Mouse (Mus musculus) cerebral cortex, adult 2 months (tissue): ENCODE data around the gene Tex2.

Experiments used
- WGBS: fragments of 180-500 bp; shearing (Covaris S2); methylation state at CpG from one replicate; pipeline ENCODE4 v1.1.7; 2018; 5-methylcytosine and 5-hydroxymethylcytosine counted together

The Tex2 gene

DNA sequence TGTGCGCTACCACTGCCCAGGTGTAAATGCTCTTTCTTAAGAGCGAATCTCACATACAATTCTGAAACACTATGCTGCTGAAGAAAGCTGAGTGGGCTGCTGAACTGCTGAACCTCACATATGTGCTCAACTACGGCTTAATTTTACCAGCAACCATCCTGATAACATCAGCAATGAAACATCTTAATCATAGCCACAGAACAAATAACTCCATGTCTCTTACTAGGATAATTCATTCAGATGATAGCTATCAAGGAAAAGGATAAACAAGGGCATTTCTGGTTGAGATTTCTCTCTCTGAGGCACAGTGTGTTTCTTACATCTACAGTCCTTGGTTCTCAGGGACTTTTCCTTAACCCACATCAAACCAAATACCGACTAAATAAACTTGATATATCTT, 128.3 kb downstream of the Tex2 start:
- WGBS = 89% methylated on average over 4 of the region's 4 CpGs

DNA sequence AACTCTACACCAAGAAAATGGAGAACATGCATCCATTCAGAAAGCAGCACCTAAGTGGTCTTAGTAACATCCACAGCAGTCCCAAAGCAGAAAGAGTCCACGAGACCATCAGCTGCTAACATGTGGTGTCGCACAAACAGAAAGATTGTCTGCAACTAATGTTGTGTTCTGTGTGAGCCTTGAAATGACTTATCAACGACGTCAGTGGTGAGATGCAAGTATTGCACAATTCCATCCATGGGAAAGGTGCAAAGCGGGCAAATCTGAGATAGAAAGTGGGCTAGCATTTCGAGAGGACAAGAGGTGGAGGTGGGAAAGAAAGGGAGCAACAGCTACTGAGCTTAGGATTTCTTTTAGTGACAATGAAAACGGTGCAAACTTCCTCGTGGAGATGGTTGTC, 130.4 kb downstream of the Tex2 start:
- 85% methylated on average over 8 of the region's 8 CpGs for WGBS

DNA sequence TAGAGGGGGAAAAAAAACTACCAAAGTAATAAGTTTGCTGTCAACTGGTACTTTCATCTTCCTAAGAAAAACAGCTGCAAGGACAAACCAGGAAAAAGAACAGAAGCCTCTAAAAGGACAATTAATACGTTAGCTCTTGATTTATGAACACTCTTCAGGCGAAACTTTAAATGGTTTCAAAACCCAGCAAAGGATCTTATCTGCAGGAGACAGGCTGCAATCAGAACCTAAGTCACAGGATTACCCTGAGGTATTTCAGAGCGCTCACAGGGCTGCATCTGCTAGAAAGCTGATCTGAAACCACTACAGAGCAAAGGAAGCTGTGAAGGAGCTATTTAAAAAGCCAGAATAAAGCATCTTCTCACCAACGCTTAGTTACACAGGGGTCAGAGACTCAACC, 131.6 kb downstream of the Tex2 start:
- WGBS = 82% methylated on average over 4 of the region's 4 CpGs

DNA sequence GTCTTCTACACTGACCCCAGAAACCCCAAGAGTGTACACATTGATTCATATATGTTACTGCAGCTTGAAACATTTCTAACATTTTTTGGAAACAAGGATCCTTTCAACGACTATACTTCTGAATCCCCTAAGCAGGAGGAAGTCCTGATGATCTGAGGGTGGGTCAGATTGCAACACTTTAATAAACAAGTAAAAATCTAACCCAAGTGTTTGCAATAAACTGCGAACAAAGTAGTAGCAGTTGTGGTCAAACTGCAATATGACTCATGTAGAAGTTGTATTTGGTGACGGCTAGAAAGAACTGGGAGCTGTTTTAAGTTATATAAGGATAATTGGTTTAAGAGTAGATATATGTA, 132.7 kb downstream of the Tex2 start:
- WGBS = 49% methylated on average over 3 of the region's 3 CpGs

DNA sequence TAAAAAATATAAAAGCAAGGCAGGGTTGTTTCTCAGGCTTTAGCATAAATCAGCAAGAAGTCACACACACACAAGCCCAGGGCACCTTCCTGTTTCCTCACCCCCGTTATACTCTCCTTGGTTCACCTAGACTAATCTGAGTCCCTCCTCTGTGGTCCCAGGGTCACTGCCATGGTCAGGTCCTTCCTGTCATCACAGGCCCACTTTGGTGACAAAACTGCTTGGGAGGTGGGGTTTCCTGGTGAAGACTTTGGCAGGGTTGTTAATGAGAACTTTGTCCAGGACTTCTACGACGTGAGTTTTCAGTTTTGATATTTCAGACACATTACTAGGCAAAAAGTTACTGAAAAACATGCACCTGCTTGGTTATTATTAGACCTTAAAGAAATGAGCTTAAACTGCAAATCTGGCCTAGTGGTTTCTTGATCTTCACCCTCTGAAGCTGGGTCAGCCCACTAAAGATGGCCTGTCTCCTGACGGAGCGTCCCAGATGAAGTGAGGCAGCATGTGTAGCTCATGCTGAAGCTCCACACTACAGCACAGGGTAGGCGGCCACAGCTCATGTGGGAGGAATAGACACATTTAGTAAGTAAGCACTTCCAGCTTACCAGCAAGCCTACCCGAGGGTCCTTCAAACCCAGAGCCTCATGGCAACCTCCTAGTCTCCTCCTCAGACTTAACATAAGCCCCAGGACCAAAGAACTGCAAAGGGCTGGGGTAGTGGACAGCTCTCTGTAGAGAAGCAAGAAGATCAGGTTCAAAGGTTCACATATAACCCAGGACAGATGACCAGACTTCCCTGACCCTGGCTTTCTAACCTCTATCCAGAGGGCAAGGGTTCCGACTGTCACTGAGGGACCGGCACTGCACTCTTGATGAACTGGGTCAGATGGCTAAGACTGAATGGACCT, 133.3 kb downstream of the Tex2 start:
- WGBS = 68% methylated on average over 9 of the region's 9 CpGs

DNA sequence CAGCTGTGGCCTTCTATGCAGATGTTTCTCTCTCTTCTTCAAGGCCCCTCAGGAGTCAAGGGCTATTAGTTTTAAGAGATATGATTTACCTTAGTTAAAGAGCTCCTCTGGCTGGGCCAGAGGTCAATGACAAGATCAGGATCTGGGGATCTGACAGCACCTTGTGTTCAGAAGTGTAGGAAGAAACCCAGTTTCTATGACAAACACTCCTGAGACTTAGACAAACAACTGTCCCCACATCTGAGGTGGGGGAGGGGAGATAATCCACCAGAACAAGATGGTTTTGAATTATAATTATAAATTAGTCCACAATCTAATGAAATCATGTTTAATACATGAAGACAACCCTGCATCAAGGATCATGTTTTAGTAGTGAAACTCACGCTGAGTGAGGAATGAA, 134.5 kb downstream of the Tex2 start:
- 82% methylated on average over 1 of the region's 1 CpGs for WGBS

DNA sequence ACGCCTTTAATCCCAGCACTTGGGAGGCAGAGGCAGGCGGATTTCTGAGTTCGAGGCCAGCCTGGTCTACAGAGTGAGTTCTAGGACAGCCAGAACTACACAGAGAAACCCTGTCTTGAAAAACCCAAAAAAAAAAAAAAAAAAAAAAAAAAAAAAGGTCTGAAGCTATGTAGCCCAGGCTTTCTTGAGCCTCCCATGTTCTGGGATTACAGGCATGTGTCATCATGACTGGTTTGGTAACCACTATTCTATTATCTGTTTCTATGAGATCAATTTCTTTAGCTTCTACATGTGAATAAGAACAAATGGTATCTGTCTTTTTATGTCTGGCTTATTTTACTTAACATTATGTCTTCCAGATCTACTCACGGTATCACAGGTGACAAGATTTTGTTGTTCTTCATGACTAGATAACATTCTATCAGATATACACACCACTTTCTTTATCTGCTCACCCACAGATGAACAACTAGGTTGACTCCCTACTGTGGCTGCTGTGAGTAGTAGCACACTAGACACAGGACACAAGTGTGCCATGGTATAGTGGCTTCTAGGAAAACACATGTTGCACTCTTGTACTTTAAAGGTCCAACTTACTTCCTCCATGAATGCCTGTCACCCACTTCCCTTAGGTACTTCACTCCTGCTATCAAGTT, 135.6 kb downstream of the Tex2 start:
- WGBS = 95% methylated on average over 4 of the region's 4 CpGs

DNA sequence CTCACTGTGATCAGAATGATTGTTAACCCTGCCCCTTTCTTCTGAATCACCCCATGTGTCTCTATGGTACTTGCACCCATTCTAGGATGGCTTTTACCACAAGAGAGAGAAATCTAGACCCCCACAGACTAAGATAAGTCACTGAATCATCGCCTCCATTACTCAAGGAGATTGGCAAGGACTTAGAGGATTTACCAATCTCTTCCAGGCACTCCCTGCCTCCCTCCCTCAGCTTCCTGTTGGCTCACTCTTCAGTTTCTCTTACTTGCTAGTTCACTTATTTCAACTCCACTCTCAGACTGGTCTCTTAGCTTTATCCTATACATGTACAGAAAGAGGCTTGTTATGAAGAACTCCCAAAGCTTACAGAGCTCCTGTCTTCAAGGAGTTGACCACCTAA, 137.9 kb downstream of the Tex2 start:
- WGBS = 93% methylated on average over 1 of the region's 1 CpGs

DNA sequence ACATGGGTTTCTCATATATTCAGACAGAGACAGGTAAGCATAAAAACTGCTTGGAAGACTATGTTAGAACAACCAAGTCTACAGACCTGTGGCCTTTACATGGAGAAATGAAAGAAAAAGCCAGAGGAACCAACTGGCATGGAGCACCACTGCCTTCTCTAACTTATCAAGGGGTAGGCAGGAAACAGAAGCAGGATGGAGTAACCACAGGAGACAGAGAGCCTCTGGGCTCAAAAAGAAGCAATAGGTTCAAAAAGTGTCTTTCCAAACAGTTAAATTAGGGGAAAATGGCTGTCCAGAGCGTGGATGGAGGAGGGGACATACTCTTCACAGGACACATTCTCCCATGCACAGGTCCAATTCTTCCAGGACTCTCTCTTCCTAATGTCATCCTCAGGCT, 141.6 kb downstream of the Tex2 start:
- 93% methylated on average over 1 of the region's 1 CpGs for WGBS

DNA sequence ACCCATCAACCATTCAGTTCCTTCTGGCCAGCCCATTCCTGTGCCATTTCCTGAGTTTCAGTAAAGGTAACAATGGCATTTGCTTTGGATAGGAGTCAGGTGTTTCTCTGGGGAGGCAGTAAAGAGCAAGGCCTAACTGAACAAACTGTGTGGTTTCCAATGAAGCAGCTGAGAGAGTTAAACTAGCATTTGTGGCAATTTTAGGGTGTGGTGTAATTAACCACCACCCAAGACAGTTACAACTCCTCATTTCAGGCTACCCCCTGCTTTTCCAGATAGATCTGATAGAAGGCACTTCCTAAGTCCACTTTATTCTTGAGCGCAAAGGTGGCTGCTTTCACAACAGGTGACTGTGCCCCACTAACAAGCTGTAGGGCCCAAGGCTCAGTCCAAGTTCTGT, 144.7 kb downstream of the Tex2 start:
- 100% methylated on average over 1 of the region's 1 CpGs for WGBS

DNA sequence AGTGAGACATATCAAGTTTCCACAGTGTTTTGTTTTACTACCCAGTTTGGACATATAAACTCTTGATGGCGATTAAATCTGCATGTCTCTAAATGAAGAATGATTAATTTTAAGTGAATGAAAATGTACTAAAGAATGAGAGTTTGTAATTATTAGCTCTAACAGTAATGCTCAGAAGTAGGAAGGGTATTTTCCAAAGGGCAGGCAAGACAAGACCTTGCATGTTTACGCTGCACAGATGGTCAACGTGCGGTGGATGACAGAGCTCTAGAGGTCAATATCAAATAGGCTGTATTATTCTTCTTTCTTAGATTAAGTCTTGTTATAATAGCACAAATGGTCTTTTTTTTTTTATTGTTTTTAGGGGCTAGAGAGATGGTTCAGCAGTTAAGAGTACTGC, 147.3 kb downstream of the Tex2 start:
- WGBS = 90% methylated on average over 4 of the region's 4 CpGs

DNA sequence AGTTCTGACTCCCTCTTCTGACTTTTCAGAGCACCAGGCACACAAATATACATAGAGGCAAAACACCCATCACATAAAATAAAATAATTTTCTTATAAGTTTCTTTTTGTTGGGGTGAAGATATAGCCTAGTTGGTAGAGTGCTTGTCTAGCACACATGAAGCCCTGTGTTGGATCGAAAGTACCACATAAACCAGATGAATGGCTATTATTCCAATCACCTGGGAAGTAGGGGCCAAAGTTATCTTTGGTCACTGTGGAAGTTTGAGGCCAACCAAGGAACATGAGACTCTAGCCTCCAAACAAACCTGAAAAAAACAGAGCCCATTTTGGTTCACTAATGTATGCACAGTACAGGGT, 147.7 kb downstream of the Tex2 start:
- WGBS = 93% methylated on average over 1 of the region's 1 CpGs

DNA sequence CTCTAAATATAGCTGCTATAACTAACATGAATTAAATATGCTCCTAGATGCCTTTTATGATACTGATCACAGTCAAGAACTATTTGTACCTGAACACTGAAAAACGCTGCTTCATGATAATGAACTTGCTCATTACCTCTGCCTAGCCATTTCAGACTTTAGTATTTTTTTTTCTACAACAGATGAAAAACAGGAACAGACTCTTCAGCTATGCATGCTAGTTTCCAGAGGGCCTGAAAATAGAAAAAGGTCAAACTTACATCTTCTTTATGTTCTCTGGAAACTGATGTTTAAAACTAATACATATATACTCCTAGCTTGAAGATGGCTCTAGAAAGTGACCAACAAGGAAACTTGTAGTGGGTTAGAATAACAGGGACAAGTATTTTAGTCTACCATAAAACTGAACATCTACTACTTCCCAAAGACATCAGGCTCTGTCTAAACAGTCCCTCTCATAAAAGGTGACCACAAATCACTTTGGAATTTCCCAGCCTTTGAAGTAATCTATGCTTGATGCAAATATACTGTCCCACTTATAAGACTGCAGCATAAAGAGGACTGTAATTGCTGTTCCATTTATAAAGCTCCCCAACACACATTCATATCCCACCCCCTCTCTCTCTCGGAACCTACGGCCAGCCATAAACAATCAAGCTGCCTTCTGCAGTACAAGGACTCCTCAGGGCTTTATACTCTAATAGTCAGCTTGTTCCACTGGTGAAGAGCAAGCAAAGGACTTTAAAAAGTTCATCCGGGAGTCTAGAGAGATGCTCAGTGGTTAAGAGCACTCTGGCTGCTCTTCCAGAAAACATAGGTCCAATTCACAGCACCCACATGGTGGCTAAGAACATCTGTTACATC, 148.3 kb downstream of the Tex2 start:
- WGBS = 39% methylated on average over 4 of the region's 4 CpGs

DNA sequence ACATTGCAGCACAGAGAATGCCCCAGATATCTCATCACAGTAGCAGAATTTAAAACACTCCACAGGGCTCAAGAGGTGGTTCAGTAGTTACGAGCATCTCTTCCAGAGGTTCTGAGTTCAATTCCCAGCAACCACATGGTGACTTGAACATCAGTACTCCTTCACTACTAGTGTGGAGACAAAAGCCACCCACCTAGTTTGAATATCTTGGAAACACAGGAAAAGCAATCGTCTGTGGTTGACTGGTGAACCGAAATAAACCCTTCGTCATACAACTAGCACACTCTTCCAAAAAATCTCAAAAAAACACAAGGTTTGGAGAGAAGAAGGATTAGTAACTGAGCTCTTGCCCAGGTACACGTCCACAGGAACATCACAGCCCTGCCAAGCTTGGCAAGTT, 149.4 kb downstream of the Tex2 start:
- WGBS = 34% methylated on average over 5 of the region's 5 CpGs

DNA sequence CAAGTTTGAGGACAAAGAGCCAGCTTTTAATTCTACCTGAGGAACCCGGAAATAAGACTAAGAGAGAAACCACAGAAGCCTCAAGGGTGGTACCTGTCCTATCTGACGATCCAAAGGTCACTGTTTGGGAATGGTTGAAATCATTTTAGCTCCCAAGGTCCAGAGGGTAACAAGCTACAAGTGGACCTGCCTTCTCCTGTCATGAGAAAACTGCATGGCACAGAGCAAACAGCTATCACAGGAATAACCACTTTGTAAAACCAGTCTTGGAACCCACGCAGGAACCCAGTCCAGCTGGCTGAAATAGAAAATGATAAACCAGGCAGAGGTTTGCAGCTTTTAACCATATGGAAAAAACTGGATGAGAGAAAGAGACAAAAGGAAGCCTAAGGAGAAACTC, 150.9 kb downstream of the Tex2 start:
- 66% methylated on average over 3 of the region's 3 CpGs for WGBS

DNA sequence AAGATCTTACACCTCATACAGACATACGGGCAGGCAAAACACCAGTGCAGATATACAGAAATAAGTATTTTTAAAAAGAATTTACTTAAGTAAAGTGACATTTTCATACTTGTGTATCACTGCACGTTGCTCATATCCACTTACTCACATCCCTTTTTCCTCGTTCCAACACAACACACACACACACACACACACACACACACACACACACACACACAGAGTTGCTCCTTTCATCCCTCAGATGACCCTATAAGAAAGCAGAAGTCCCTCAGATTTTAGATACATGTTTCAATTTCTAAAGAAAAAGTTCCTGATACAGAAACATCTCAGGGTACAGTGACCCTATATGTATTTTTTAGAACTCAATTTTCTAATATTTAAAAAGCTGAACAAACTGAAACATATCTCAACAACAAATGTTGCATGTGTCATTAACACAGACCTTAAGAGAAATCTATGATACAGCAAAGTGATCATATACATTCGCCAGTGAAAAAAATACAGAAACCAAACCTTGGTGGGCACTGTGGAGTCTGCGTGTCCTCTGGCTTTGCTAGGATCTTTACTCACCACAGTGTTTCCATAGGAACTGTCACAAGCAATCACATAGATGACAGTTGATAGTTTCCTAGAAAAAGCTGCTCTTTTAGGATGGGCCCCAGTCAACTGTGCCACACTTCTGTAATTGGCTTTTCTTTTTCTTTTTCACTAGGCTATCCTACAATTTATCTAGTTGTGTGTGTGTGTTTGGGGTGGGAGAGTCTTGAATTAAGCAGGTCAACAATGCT, 151.9 kb downstream of the Tex2 start:
- WGBS = 78% methylated on average over 5 of the region's 5 CpGs

DNA sequence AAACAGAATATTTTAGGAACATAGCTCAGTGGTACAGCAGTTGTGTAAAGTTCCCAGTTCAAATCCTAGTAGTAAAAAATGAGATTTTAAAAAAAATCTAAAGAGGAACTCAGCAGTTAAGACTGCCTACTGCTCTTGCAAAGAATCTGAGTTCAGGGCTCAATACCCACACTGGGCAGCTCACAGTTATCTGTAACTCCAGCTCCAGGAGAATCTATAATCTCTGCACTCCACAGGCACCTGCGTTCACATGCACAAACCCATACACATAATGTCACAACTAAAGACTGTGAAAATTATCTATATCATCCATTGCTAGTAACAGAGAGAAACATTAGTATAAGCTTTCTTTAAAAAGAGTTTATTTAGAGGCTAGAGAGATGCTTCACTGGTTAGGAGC, 152.6 kb downstream of the Tex2 start:
- WGBS = 94% methylated on average over 1 of the region's 1 CpGs

DNA sequence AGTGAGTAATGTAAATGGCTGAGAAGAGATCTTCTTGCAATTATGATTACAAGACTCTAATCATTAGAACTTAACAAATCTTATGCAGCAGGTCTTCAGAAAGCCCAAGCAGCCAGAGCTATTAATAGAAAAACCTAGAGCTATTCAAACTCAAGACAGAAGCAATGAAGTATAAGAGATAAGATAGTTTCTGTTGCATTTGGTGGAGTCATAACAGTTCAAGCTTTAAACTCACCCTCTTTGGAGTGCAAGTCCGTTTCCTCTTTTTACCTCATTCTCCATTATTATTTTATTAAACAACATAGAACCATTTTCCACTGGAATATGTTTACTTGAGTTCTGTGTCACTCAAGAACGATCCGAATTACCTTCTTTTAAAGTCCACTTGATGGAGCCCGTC, 154.7 kb downstream of the Tex2 start:
- WGBS = 95% methylated on average over 4 of the region's 4 CpGs
